Mouse (Mus musculus) kidney, embryonic 14.5 days (tissue): Measurements from ENCODE around the gene Ccdc163. TPM values are rescaled to one million over a fixed set of nuclear protein-coding genes. Genes with fewer than 3 reads are reported as not detected.

Source experiments
- ATAC-seq: fragments of 200-750 bp; cut with Nextera tagmentation; 2 replicates; pipeline ENCODE4 v1.8.0; 2017; ENCODE audit warnings: moderate number of reproducible peaks, mild to moderate bottlenecking, moderate TSS enrichment, moderate library complexity; ENCODE audit not compliant: low FRiP score, low TSS enrichment
- H3K27ac ChIP-seq: fragments of 300-500 bp; sonication (generic); 2 replicates; pipeline ENCODE4 v1.5.1; 2014; ENCODE audit warnings: low read depth, mild to moderate bottlenecking, low read length, moderate library complexity, mixed read lengths
- H3K27me3 ChIP-seq: fragments of 300-500 bp; sonication (generic); 2 replicates; pipeline ENCODE4 v1.6.1; 2014; ENCODE audit warnings: mild to moderate bottlenecking, low read length; ENCODE audit not compliant: control insufficient read depth, insufficient read depth
- H3K36me3 ChIP-seq: fragments of 300-500 bp; sonication (generic); 2 replicates; pipeline ENCODE4 v1.6.1; 2014; ENCODE audit warnings: low read length, mixed read lengths; ENCODE audit not compliant: control insufficient read depth, insufficient read depth
- H3K4me1 ChIP-seq: fragments of 300-500 bp; sonication (generic); 2 replicates; pipeline ENCODE4 v1.6.1; 2014; ENCODE audit warnings: low read length, mixed read lengths; ENCODE audit not compliant: control insufficient read depth, insufficient read depth
- H3K4me2 ChIP-seq: fragments of 300-500 bp; sonication (generic); replicated peaks from 2 replicates; pipeline ENCODE4 v1.6.1; 2014; ENCODE audit warnings: low read depth, mild to moderate bottlenecking, low read length
- H3K4me3 ChIP-seq: fragments of 300-500 bp; sonication (generic); 2 replicates; pipeline ENCODE4 v1.5.1; 2014; ENCODE audit warnings: mild to moderate bottlenecking, low read length
- H3K9ac ChIP-seq: fragments of 300-500 bp; sonication (generic); 2 replicates; pipeline ENCODE4 v1.6.1; 2014; ENCODE audit warnings: low read depth, mild to moderate bottlenecking, low read length, moderate library complexity
- H3K9me3 ChIP-seq: fragments of 300-500 bp; sonication (generic); 2 replicates; pipeline ENCODE4 v1.6.1; 2016; ENCODE audit warnings: low read length; ENCODE audit not compliant: control insufficient read depth
- WGBS: fragments of 180-500 bp; shearing (Covaris S2); extraction: QIAGEN DNeasy Blood & Tissue Kit; methylation state at CpG from one replicate; pipeline ENCODE4 v1.1.7; 2014; 5-methylcytosine and 5-hydroxymethylcytosine counted together
- polyA plus RNA-seq: library from polyadenylated mRNA; unstranded; fragments of >200 nt; fragmentation: Nextera tagmentation; extraction: Ambion mirVana; gene quantifications from 2 replicates; pipeline ENCODE4 v1.2.1, GENCODE M21; 2014

Gene Ccdc163
- polyA plus RNA-seq, 1 experiment from 2014 or later = 39.6 TPM

DNA sequence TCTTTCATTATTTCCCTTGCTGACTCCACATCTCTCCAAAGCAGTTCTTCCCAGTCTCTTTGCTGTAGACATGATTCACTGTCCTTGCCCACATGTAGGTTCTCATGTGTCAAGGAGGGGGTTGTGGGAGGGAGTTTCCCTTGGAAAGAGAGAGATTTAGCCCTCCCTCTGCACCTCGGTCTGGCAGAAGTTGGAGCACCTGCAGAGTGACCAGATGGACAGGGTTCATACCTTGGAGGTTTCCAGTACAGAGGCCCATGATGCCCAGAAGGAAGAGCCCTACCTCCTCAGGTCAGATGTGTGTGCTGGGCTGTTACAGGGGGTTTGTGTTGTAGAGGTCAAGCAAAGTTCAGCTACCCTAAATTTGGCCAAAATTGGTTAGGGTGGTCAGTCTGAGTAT is 4.2 kb downstream of the Ccdc163 start:
- WGBS = 43% methylated on average over 1 of the region's 1 CpGs
- Histone ChIP-seq H3K27me3 (no peaks in the 10 kb centered on the region), H3K9ac (no peak overlapping the region), H3K4me1 (0 out of 2 replicates have a peak, but pooled peaks cover 2% of the 10 kb centered on the region), H3K9me3 (no peaks in the 10 kb centered on the region), H3K36me3 (peaks cover 10% of the 10 kb centered on the region; the same call in 1 of the 2 replicates), H3K4me3 (no peak overlapping the region), H3K4me2 (no peak overlapping the region), H3K27ac (no peak overlapping the region)
- no peak for ATAC-seq

DNA sequence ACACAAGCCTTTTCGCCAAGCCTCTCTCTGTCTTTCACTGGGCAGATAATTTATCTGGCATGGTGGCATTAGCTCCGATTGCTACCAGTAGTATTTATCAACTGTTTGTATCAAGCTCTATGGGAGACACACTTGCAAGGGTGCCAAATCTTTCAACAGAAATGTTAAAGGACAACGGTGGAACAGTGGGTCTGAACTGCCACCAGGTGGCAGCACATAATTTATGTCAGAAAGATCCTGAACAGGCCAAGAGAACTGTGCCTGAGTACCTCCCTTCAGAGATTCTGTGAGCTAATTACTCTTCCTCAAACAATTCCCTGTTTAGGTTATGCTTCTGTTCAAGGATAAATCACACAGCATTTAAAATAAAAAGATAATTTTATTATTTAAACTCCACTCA is 11.1 kb downstream of the Ccdc163 start:
- no peak overlapping the region for H3K27ac ChIP-seq
- no peak overlapping the region for H3K4me2 ChIP-seq
- no peak overlapping the region for H3K9ac ChIP-seq
- peaks cover 7% of the 10 kb centered on the region; the same call in 1 of the 2 replicates for H3K36me3 ChIP-seq
- H3K4me1 ChIP-seq = no peaks in the 10 kb centered on the region; the same call in 1 of the 2 replicates
- no peaks in the 10 kb centered on the region for H3K27me3 ChIP-seq
- no peaks in the 10 kb centered on the region for H3K9me3 ChIP-seq
- H3K4me3 ChIP-seq = no peak overlapping the region
- 27% methylated on average over 3 of the region's 3 CpGs for WGBS
- ATAC-seq = no peak

DNA sequence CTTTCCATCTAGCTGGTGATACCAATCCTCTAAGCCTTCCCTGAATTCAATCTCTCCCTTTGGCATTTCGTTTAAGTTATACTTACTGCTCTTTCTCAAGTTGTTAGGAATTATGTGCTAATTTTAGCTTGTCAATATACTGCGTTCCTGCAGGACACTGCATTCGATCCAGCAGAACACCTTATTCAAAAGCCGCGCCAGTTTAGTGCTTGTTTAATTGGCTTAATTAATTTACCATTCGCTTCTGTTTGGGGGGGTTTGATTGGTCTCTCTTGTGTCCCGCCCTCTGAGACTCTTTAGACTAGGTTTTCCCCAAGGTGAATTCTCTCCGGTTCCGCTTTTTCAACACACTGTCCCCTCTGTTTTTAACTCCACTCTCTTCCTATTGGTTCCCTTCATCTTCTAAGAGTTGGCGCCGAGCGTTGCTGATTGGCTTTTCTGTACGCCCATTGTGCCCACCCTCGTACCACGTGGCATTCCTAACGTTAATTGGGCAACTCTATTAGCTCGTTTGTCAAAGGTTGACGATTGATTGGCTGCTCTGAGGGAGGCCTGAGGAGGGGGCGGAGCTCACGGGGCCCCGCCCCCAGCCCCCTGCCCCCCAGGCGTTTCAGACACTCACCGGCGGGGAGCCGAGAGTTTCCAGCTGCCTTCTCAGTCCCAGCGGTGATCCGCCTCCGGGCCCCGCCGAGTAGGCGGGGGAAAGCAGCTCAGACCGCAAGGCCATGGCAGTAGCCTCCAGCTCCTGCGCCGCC is 12.2 kb downstream of the Ccdc163 start, which contains the start of gene Tesk2:
TSS of gene Tesk2 (plus strand) at position 606 of the 755 bp plus-strand sequence.
- Histone ChIP-seq H3K4me1 (no peaks in the 10 kb centered on the region; the same call in 1 of the 2 replicates), H3K4me3 (peak within 1 kb of the TSS; percentile 62), H3K9ac (peak within 1 kb of the TSS; percentile 74), H3K36me3 (no peaks in the 10 kb centered on the region; the same call in 1 of the 2 replicates), H3K27me3 (no peaks in the 10 kb centered on the region), H3K4me2 (peak within 1 kb of the TSS; percentile 65), H3K27ac (peak within 1 kb of the TSS; percentile 51), H3K9me3 (no peaks in the 10 kb centered on the region)
- WGBS = under 1% methylated on average over 34 of the region's 34 CpGs
- ATAC-seq = peak; percentile 97

GRCm38 (mm10) chr4:116721098-116721628 is 12.9 kb downstream of the Ccdc163 start:
- peak overlapping the region; percentile 74 for H3K9ac ChIP-seq
- ATAC-seq = no peak

DNA sequence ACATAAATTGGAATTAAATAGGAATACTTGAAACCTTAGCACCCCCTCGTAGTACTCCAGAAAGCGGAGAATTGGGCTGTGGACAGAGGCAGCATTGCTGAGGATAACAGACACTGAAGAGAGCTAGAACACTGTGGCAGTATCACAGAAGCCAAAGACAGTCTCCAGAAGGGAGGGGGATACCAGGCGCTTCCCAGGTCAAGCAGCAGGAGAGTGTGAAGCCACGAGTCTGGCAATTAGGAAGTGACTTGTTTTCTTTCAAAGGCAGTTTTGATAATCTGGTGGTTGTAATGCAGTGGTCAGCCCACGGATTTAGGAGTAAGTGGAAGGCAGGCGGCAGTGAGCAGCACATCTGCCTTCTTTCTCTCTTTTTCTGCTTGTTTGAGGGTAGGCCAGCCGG is 13.9 kb downstream of the Ccdc163 start:
- Histone ChIP-seq H3K36me3 (no peaks in the 10 kb centered on the region), H3K4me1 (no peaks in the 10 kb centered on the region; the same call in 1 of the 2 replicates), H3K4me2 (no peak overlapping the region; the same call in 1 of the 2 replicates), H3K9me3 (no peaks in the 10 kb centered on the region), H3K9ac (0 out of 2 replicates have a peak overlapping the region, but pooled peaks have one; percentile 3), H3K27ac (no peak overlapping the region), H3K27me3 (no peaks in the 10 kb centered on the region), H3K4me3 (no peak overlapping the region)
- no peak for ATAC-seq
- 40% methylated on average over 7 of the region's 7 CpGs for WGBS

More at GRCm38 (mm10) chr4:116721098-116721628, 12.9 kb downstream of the Ccdc163 start:
- Histone ChIP-seq H3K27ac (peak overlapping the region; percentile 51), H3K36me3 (no peaks in the 10 kb centered on the region), H3K4me2 (peak overlapping the region; percentile 65), H3K9me3 (no peaks in the 10 kb centered on the region), H3K4me1 (no peaks in the 10 kb centered on the region; the same call in 1 of the 2 replicates), H3K4me3 (peak overlapping the region; percentile 62), H3K27me3 (no peaks in the 10 kb centered on the region)
- 0% methylated on average over 28 of the region's 29 CpGs for WGBS

GRCm38 (mm10) chr4:116725444-116725843 is 17.1 kb downstream of the Ccdc163 start:
- Histone ChIP-seq H3K36me3 (no peaks in the 10 kb centered on the region), H3K4me2 (no peak overlapping the region), H3K9me3 (no peaks in the 10 kb centered on the region), H3K4me1 (no peaks in the 10 kb centered on the region; the same call in 1 of the 2 replicates), H3K4me3 (no peak overlapping the region), H3K9ac (no peak overlapping the region), H3K27ac (no peak overlapping the region), H3K27me3 (no peaks in the 10 kb centered on the region)
- WGBS = 90% methylated on average over 5 of the region's 5 CpGs
- no peak for ATAC-seq

GRCm38 (mm10) chr4:116727401-116727800 is 19.1 kb downstream of the Ccdc163 start:
- WGBS = 64% methylated on average over 3 of the region's 3 CpGs
- H3K27me3 ChIP-seq = no peaks in the 10 kb centered on the region
- H3K9ac ChIP-seq = no peak overlapping the region
- H3K4me3 ChIP-seq = no peak overlapping the region
- no peak for ATAC-seq
- no peak overlapping the region for H3K4me2 ChIP-seq
- no peaks in the 10 kb centered on the region; the same call in 1 of the 2 replicates for H3K4me1 ChIP-seq
- H3K9me3 ChIP-seq = no peaks in the 10 kb centered on the region
- H3K36me3 ChIP-seq = no peaks in the 10 kb centered on the region
- H3K27ac ChIP-seq = no peak overlapping the region

DNA sequence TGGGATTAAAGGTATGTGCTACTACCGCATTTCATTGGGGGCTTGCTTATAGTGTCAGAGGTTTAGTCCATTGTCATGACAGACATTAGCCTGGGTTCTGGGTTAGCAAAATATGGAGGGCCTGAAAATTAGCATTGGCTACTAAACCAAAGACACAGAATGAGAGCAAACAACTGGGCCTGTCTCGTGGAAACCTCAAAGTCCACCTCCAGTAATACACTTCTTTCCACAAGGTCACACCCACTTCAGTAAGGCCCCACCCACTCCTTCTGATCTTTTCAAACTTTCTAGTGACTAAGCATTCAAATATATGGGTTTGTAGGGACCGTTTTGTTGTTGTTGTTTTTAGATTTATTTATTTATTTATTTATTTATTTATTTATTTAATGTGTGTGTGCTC is 21.2 kb downstream of the Ccdc163 start:
- H3K27ac ChIP-seq = no peak overlapping the region
- 92% methylated on average over 3 of the region's 3 CpGs for WGBS
- ATAC-seq = no peak
- no peak overlapping the region for H3K9ac ChIP-seq
- no peak overlapping the region for H3K4me2 ChIP-seq
- H3K4me3 ChIP-seq = no peak overlapping the region
- H3K9me3 ChIP-seq = no peaks in the 10 kb centered on the region
- no peaks in the 10 kb centered on the region for H3K27me3 ChIP-seq
- no peaks in the 10 kb centered on the region for H3K4me1 ChIP-seq
- no peaks in the 10 kb centered on the region for H3K36me3 ChIP-seq

- Histone ChIP-seq H3K27ac (no peak overlapping the region), H3K9me3 (no peaks in the 10 kb centered on the region), H3K36me3 (no peaks in the 10 kb centered on the region), H3K9ac (no peak overlapping the region), H3K4me3 (no peak overlapping the region), H3K4me1 (no peaks in the 10 kb centered on the region), H3K27me3 (no peaks in the 10 kb centered on the region), H3K4me2 (no peak overlapping the region)
- no peak for ATAC-seq
- WGBS = 87% methylated on average over 9 of the region's 9 CpGs
These were observed 22.8 kb downstream of the Ccdc163 start for GRCm38 (mm10) chr4:116731077-116731476.
